ENCODE assay signal across 8 mouse cellular contexts in genomic region chr14:52315792-52316440, GRCm38 (mm10). TPM values are rescaled to one million over a fixed set of nuclear protein-coding genes. Genes with fewer than 3 reads are reported as not detected.
DNase-seq lines count a peak whose midpoint lies in the region; ATAC-seq and TF ChIP-seq lines count a peak whose summit lies in the region.

No protein-coding gene starts in this region.

- DNase-seq in Muller cell, postnatal 12 days (ENCODE audit: inconsistent ontology term): peak; percentile 77
- peak; percentile 82 to 83 for DNase-seq in cerebellum, adult 2 months
- DNase-seq in frontal cortex, postnatal 36 days (ENCODE audit: low spot score in 2 of 2): peak; percentile 63 to 77
- peak; percentile 59 to 80 for DNase-seq in left cerebral cortex, adult 18-20 months (ENCODE audit: low spot score in 2 of 2)
- DNase-seq in lung, postnatal 36 days: peak; percentile 60
- peak; percentile 89 for DNase-seq in retina, postnatal 1 day
- peak; percentile 52 for DNase-seq in urinary bladder, postnatal 25 days (ENCODE audit: low spot score)

- peak overlapping the region; percentile 93 for H3K4me3 ChIP-seq in cerebellum, adult 2 months (replicated peaks; ENCODE audit: insufficient read depth, low read depth, low read length)
- peak overlapping the region; percentile 63 for H3K4me3 ChIP-seq in hindbrain, embryonic 15.5 days

- peak overlapping the region; percentile 85 for H3K27ac ChIP-seq in cerebellum, adult 2 months (ENCODE audit: insufficient read depth, low read length)
- peak overlapping the region; percentile 91 for H3K27ac ChIP-seq in hindbrain, embryonic 15.5 days (replicated peaks)

- peaks cover 33% of the 10 kb centered on the region for H3K36me3 ChIP-seq in hindbrain, embryonic 15.5 days

- H3K4me1 ChIP-seq in cerebellum, adult 2 months (ENCODE audit: control insufficient read depth, insufficient read depth, low read length): peaks cover 20% of the 10 kb centered on the region
- H3K4me1 ChIP-seq in hindbrain, embryonic 15.5 days (replicated peaks): peaks cover 55% of the 10 kb centered on the region

- H3K9ac ChIP-seq in hindbrain, embryonic 15.5 days: peak overlapping the region; percentile 77

- peak overlapping the region; percentile 65 for H3K4me2 ChIP-seq in hindbrain, embryonic 15.5 days

- WGBS in cerebellum, adult 2 months: under 1% methylated on average over 31 of the region's 41 CpGs
- WGBS in hindbrain, embryonic 15.5 days: under 1% methylated on average over 33 of the region's 41 CpGs

- no peaks in the 10 kb centered on the region for H3K27me3 ChIP-seq in cerebellum, adult 2 months (ENCODE audit: control insufficient read depth, insufficient read depth, low read length)
- no peaks in the 10 kb centered on the region for H3K27me3 ChIP-seq in hindbrain, embryonic 15.5 days

- peak; percentile 65 for TF ChIP-seq POLR2A in cerebellum, adult 2 months (IDR thresholded peaks at IDR 0.05; ENCODE audit: borderline replicate concordance, insufficient read depth, low read length)

- H3K9me3 ChIP-seq in hindbrain, embryonic 15.5 days: no peaks in the 10 kb centered on the region

- ATAC-seq in hindbrain, embryonic 15.5 days (ENCODE audit: low FRiP score, low read depth): peak; percentile 85

- no peak for TF ChIP-seq CTCF in cerebellum, adult 2 months (IDR thresholded peaks at IDR 0.05; ENCODE audit: borderline replicate concordance, insufficient read depth, low read depth, low read length)

RNA-seq across cellular contexts. Expression of gene Mettl3, which starts 11.0 kb away (rescaled TPM):
- 36.4 and 40.6 TPM in 2 replicates for polyA plus RNA-seq in cerebellum, adult 2 months (2012; rRNA removed)
- polyA plus RNA-seq in hindbrain, embryonic 15.5 days (2015; fragmentation: Nextera tagmentation; extraction: Ambion mirVana): 46.0 and 49.5 TPM in 2 replicates
- 10 to 100 TPM; 37.6 to 44.1 TPM for total RNA-seq in left cerebral cortex, adult 18-20 months (2021)

RNA-seq across cellular contexts. Expression of gene Sall2, which starts 12.6 kb away (rescaled TPM):
- polyA plus RNA-seq in cerebellum, adult 2 months (2012; rRNA removed): 60.0 TPM in 2 replicates
- polyA plus RNA-seq in hindbrain, embryonic 15.5 days (2015; fragmentation: Nextera tagmentation; extraction: Ambion mirVana): 41.6 and 45.9 TPM in 2 replicates
- 10 to 100 TPM; 35.8 to 36.5 TPM for total RNA-seq in left cerebral cortex, adult 18-20 months (2021)

RNA-seq across cellular contexts. Expression of gene Rab2b, which starts 36.6 kb away (rescaled TPM):
- 37.0 and 37.7 TPM in 2 replicates for polyA plus RNA-seq in cerebellum, adult 2 months (2012; rRNA removed)
- polyA plus RNA-seq in hindbrain, embryonic 15.5 days (2015; fragmentation: Nextera tagmentation; extraction: Ambion mirVana): 54.5 and 59.0 TPM in 2 replicates
- 10 to 100 TPM; 34.0 to 36.3 TPM for total RNA-seq in left cerebral cortex, adult 18-20 months (2021)

RNA-seq across cellular contexts. Expression of gene Tox4, which starts 37.0 kb away (rescaled TPM):
- polyA plus RNA-seq in cerebellum, adult 2 months (2012; rRNA removed): 40.2 and 45.2 TPM in 2 replicates
- polyA plus RNA-seq in hindbrain, embryonic 15.5 days (2015; fragmentation: Nextera tagmentation; extraction: Ambion mirVana): 52.2 and 54.0 TPM in 2 replicates
- 10 to 100 TPM; 65.6 to 65.8 TPM for total RNA-seq in left cerebral cortex, adult 18-20 months (2021)

RNA-seq across cellular contexts. Expression of gene Olfr1513, which starts 40.3 kb away (rescaled TPM):
- polyA plus RNA-seq in cerebellum, adult 2 months (2012; rRNA removed): not detected in 2 replicates
- not detected in 2 replicates for polyA plus RNA-seq in hindbrain, embryonic 15.5 days (2015; fragmentation: Nextera tagmentation; extraction: Ambion mirVana)
- total RNA-seq in left cerebral cortex, adult 18-20 months (2021): not detected

Comparison
In these comparisons a context has a peak if more than half of its experiments do, and no peak if none do; other contexts are left out.
1. Peak in every context shown above with its lines: DNase-seq, ATAC-seq, H3K4me3 ChIP-seq and H3K27ac ChIP-seq.